Comparison of ENCODE assay signal across 19 mouse cellular contexts in genomic region chr8:47970576-47970975, GRCm38 (mm10). TPM values are rescaled to one million over a fixed set of nuclear protein-coding genes. Genes with fewer than 3 reads are reported as not detected.
A peak's percentile ranks its signal among the peaks of the same experiment; 100 is the strongest.
DNase-seq lines count a peak whose midpoint lies in the region; ATAC-seq and TF ChIP-seq lines count a peak whose summit lies in the region.
"Had no signal": no experiment of that assay in that cellular context is flagged by ENCODE, and none has a peak within 500 bp of the region (broad histone marks: within the 10 kb centered on the region; RNA-seq: fewer than 3 reads in every experiment).

No protein-coding gene starts in this region.

- no peak for DNase-seq in heart, adult 8-10 months (ENCODE audit: low spot score)
- no peak for DNase-seq in Patski (ENCODE audit: low read depth, low spot score)
- DNase-seq in kidney, adult 8-10 months: peak; percentile 87 to 93
- DNase-seq in kidney, postnatal 14 days: peak; percentile 83
- no peak for DNase-seq in thymus, postnatal 14 days
- DNase-seq in urinary bladder, postnatal 25 days (ENCODE audit: low spot score): no peak
- DNase-seq: adrenal gland, postnatal 25 days; cerebellum, adult 11-12 months; gastrocnemius, adult 2 months; liver; right cerebral cortex, adult 18-20 months had no signal

- H3K4me1 ChIP-seq in heart, embryonic 11.5 days (ENCODE audit: control insufficient read depth, insufficient read depth, low read length): peaks cover 30% of the 10 kb centered on the region

- no peaks in the 10 kb centered on the region for H3K9me3 ChIP-seq in heart, embryonic 11.5 days (replicated peaks; ENCODE audit: control insufficient read depth, low read length)
- H3K9me3 ChIP-seq: embryonic facial prominence, embryonic 10.5 days; G1E; midbrain, embryonic 13.5 days; neural tube, embryonic 13.5 days had no signal

- ATAC-seq in heart, embryonic 11.5 days (replicated peaks; ENCODE audit: insufficient number of reproducible peaks, low FRiP score, low TSS enrichment): no peak
- ATAC-seq in Patski: peak; percentile 51
- ATAC-seq: lung, postnatal 0 days; midbrain, embryonic 13.5 days had no signal

- peak overlapping the region; percentile 68 for H3K27ac ChIP-seq in heart, embryonic 11.5 days (ENCODE audit: low read depth, low read length)
- H3K27ac ChIP-seq: embryonic facial prominence, embryonic 10.5 days; gastrocnemius, adult 2 months; hindbrain, embryonic 14.5 days; layer of hippocampus, adult 2 months; midbrain, embryonic 13.5 days; neural tube, embryonic 13.5 days had no signal

- H3K9ac ChIP-seq in heart, embryonic 11.5 days (ENCODE audit: low read depth, low read length): no peak overlapping the region
- H3K9ac ChIP-seq: hindbrain, embryonic 14.5 days; midbrain, embryonic 13.5 days; neural tube, embryonic 13.5 days had no signal

- H3K27me3 ChIP-seq in heart, embryonic 11.5 days (ENCODE audit: control insufficient read depth, insufficient read depth, low read length): no peaks in the 10 kb centered on the region
- no peaks in the 10 kb centered on the region for H3K27me3 ChIP-seq in Patski
- H3K27me3 ChIP-seq: midbrain, embryonic 13.5 days; neural tube, embryonic 13.5 days had no signal

- POLR2A ChIA-PET in Patski (lab: Charles Lee): interaction anchor here (1.2 kb wide), 1 partner anchor 21 kb away, joined by 3 read pairs; no protein-coding TSS in a partner anchor

- 44% methylated on average over 5 of the region's 5 CpGs for WGBS in heart, embryonic 11.5 days (ENCODE audit: insufficient replicate concordance)

- H3K4me2 ChIP-seq in heart, embryonic 11.5 days: peak overlapping the region; percentile 20; the same call in 1 of the 2 replicates
- H3K4me2 ChIP-seq: hindbrain, embryonic 14.5 days; midbrain, embryonic 13.5 days; neural tube, embryonic 13.5 days had no signal

- in situ Hi-C loops in Patski (cut with MboI; ENCODE audit: low pct_unique_long_range_greater_than_20kb): no loop called here

- TF ChIP-seq CTCF in Patski (IDR thresholded peaks at IDR 0.05): no peak

- no peaks in the 10 kb centered on the region; the same call in 1 of the 2 replicates for H3K36me3 ChIP-seq in heart, embryonic 11.5 days (ENCODE audit: control insufficient read depth, insufficient read depth, low read length)
- H3K36me3 ChIP-seq: midbrain, embryonic 13.5 days; neural tube, embryonic 13.5 days had no signal

- CTCF ChIA-PET in Patski (lab: Charles Lee): interaction anchor here (0.8 to 1.4 kb wide), 4 partner anchors 29 to 98 kb away, joined by 3 to 4 read pairs (median 4); no protein-coding TSS in a partner anchor

- H3K4me3 ChIP-seq in heart, embryonic 11.5 days (ENCODE audit: low read depth, low read length): no peak overlapping the region
- H3K4me3 ChIP-seq: embryonic facial prominence, embryonic 10.5 days; gastrocnemius, adult 2 months; layer of hippocampus, adult 2 months; midbrain, embryonic 13.5 days; neural tube, embryonic 13.5 days had no signal

RNA-seq across cellular contexts. Expression of gene Wwc2, which starts 20.1 kb away (rescaled TPM):
- 14.8 and 15.2 TPM in 2 replicates for polyA plus RNA-seq in heart, embryonic 11.5 days (2014; fragmentation: Nextera tagmentation; extraction: Ambion mirVana)
- total RNA-seq in heart, adult 8-10 months (2022): 10 to 100 TPM; 24.1 to 25.3 (median 24.6) TPM
- 62.1 TPM for polyA plus RNA-seq in Patski (2021)

Comparison
In these comparisons a context has a peak if more than half of its experiments do, and no peak if none do; other contexts are left out.
1. DNase-seq: peak in kidney, adult 8-10 months (2 of 2) and kidney, postnatal 14 days (single experiment); none in heart, adult 8-10 months (single experiment), Patski (single experiment), thymus, postnatal 14 days (single experiment) and urinary bladder, postnatal 25 days (single experiment).